Mouse (Mus musculus) right cerebral cortex, postnatal 14 days (tissue): ENCODE results near the gene Asgr1.

Experiments
- DNase-seq: peaks from one replicate; pipeline ENCODE4 v3.0.0; 2022

Gene Asgr1

GRCm38 (mm10) chr11:70027397-70027796 lies 26.5 kb upstream of the Asgr1 start:
- peak; percentile 48 for DNase-seq

- no peak for DNase-seq
Observed at GRCm38 (mm10) chr11:70028401-70029129, 25.3 kb upstream of the Asgr1 start.

- DNase-seq = peak; percentile 89
Observed at GRCm38 (mm10) chr11:70029130-70029801, 24.6 kb upstream of the Asgr1 start.

DNA sequence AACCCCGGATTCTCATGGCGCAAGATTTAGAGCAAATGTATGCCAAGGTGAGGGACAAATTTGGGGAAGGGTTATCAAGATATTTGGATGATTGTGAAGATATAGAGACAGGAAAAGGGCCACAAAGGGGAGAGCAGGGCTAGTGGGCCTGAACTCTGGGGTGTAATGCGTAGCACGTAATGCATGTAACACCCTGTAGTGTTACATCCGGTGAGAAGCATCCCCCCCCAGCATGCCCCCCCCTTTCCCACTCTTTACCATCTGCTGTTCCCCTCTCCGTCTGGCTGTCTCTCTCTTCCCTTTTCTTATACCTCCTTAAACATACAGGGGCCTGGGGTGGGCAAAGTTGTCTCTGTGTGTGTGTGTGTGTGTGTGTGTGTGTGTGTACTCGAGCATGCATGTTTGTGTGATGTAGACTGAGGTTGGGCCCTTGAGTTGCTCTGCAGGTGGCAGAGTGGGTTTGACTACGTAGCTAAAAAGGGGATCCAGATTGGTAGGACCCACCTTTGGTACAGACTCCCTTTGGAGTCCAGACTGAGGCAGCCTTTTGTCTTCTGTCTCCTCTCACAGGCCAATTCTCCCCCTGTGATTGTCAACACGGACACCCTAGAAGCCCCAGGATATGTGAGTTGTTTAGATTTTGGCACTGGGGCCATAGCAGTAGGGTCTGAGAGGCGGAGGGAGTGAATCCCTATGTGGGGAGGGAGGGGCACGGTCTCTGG lies 23.9 kb upstream of the Asgr1 start:
- DNase-seq = no peak

GRCm38 (mm10) chr11:70030651-70031320 lies 23.1 kb upstream of the Asgr1 start:
- DNase-seq = no peak

GRCm38 (mm10) chr11:70031321-70031670 lies 22.6 kb upstream of the Asgr1 start:
- no peak for DNase-seq

DNA sequence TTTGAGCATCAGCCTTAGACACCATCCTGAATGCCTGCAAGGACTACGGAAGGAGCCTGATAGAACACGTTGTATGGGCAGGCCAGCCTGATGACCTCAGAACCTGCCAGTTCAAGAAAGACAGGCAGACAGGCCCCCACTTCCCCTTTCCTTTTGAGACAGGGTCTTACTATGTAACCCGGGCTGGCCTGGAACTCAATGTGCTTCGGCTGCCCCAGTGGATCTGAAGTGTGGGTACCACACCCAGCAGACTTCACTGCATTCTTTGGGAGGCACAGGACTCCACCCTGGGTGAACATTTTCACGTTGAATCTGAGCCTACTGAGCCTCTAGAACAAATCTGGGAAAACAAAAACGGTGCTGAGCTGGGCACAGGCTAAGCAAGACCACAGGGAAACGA lies 15.7 kb upstream of the Asgr1 start:
- no peak for DNase-seq

DNA sequence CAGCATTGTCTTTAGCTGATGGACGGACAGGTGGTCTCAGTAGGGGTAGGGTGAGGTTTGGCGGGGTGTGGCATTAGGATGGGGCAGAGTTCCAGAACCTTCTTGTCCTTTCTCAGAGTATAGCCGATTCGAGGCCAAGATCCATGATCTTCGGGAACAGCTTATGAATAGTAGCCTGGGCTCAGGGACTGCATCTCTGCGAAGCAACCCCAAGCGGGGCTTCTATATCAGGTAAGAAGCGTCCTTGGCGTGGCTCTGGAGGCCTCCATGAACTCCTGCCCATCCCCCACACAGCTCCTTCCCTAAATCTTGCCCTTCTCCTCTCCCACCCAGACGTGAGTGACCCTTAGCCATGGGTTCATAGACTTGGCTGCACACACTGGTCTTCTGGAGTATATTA lies 14.3 kb upstream of the Asgr1 start:
- DNase-seq = no peak

GRCm38 (mm10) chr11:70040184-70040583 lies 13.7 kb upstream of the Asgr1 start:
- no peak for DNase-seq

DNA sequence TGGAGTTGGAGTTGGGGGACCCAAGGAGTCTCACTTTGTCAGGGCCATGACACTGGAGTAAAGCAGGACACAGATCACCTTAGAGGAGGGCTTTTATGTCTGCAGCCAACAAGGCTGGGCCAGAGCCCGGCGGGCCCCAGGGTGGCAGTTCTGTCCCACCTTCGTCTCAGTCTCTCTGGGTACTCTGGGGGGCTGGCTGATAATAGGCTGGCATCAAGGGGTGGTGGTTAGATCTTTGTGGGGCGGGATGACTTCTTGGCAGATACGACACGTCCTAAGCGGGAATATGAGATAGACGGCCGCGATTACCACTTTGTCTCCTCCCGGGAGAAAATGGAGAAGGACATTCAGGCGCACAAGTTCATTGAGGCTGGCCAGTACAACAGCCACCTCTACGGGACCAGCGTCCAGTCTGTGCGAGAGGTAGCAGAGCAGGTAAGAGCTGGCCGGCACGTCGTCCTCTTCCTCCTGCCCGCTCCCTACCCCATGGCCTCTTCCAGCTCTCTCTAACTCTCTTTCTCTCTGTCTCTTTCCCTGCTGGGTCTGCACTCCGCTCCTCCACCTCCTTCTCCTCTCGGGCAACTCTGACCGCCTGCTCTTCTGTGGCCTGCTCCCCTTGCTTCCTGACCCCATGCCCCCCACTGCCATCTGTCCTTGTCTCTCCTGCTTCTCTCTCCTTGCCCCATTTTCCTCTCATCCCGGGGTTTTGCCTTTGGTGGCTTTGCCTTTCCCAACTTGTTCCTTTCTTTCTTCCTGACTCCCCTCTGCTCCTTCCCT lies 11.4 kb upstream of the Asgr1 start:
- DNase-seq = no peak

DNA sequence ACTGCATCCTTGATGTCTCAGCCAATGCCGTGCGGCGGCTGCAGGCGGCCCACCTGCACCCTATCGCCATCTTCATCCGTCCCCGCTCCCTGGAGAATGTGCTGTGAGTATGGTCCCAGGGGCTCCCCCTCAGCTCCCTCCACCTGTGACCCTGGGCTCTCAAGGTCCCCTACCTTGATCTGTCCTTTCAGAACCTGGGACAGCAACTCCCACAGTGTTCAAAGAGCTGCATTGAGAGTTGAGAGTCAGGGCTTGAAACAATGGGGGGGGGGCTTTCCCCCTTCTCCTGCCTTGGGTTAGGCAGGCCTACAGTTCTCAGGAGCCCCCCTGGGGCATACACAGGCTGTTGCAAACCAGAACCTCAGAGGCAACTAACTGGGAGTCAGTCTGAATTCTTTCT lies 10.2 kb upstream of the Asgr1 start:
- DNase-seq = no peak

GRCm38 (mm10) chr11:70045435-70045834 lies 8.4 kb upstream of the Asgr1 start:
- no peak for DNase-seq

GRCm38 (mm10) chr11:70049366-70049765 lies 4.5 kb upstream of the Asgr1 start:
- DNase-seq = no peak

- no peak for DNase-seq
Observed at GRCm38 (mm10) chr11:70049816-70050215, 4.1 kb upstream of the Asgr1 start.

GRCm38 (mm10) chr11:70053156-70053555 lies 729 bp upstream of the Asgr1 start:
- DNase-seq = no peak

- peak; percentile 71 for DNase-seq
Observed at GRCm38 (mm10) chr11:70055618-70056214, 1.8 kb downstream of the Asgr1 start.

DNA sequence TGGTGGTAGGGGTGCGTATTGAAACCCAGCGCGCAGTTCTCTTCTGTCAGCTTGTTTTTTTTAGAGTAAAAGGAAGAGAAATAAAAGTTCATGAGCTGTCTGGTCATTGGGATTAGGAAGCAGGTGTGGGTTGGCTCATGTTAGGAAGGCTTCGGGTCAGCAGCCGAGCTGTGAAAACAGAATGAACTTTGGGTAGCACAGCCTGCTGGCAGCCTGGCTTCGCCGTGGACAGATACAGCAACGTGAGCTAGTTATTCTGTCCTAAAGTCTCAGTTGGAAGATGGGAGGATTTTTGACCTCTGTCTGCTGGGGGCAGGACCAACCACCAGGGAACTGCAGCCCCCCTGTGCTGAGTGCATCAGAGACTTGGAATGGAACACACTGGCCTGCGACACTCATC lies 3.9 kb downstream of the Asgr1 start:
- DNase-seq = no peak

- DNase-seq = no peak
Observed at GRCm38 (mm10) chr11:70059930-70060329, 6.0 kb downstream of the Asgr1 start.

- DNase-seq = no peak
Observed at GRCm38 (mm10) chr11:70063053-70063452, 9.2 kb downstream of the Asgr1 start.

GRCm38 (mm10) chr11:70066701-70067100 lies 12.8 kb downstream of the Asgr1 start:
- no peak for DNase-seq

GRCm38 (mm10) chr11:70068245-70068644 lies 14.4 kb downstream of the Asgr1 start:
- no peak for DNase-seq

DNA sequence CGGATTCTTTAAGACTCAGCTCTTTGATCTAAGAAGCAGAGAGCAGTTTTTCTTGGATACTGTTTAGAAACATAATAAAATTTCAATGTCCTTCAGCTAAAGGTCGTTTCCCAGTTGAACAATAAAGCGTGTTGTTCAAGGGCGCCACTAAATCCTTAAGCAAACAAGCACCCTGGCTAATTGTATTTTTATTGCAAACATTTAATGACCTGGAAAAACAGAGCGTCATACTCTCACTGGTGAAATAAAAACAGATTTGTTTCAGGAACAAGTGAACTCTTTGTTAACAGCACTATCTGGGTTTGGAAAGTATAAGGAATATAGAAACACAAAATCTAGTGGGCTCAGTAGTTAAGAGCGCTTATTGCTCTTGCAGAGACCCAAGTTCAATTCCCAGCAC lies 16.2 kb downstream of the Asgr1 start:
- DNase-seq = no peak
